Mouse (Mus musculus): Measurements from ENCODE around the gene Adora2a. TPM values are rescaled to one million over a fixed set of nuclear protein-coding genes. Genes with fewer than 3 reads are reported as not detected.
A peak's percentile ranks its signal among the peaks of the same experiment; 100 is the strongest.
"Not testable (repeated sequence)": the region's sequence is repeated elsewhere in the genome, so short reads cannot be mapped to it uniquely, and the experiment has no call there.

Gene Adora2a
- polyA plus RNA-seq, 1 experiment from 2014 or later = 3.8 TPM

- H3K36me3 ChIP-seq (replicated peaks); H3K4me2 ChIP-seq; H3K9me3 ChIP-seq; H3K27me3 ChIP-seq (replicated peaks); H3K4me1 ChIP-seq; H3K9ac ChIP-seq; H3K4me3 ChIP-seq: not testable (repeated sequence)
- WGBS = 7% methylated on average over 1 of the region's 1 CpGs
- peak; percentile 85 for ATAC-seq (replicated peaks)
- peak overlapping the region; percentile 40; the same call in 1 of the 2 replicates for H3K27ac ChIP-seq
These were observed 47.6 kb downstream of the Adora2a start for GRCm38 (mm10) chr10:75364214-75364690.

GRCm38 (mm10) chr10:75364796-75365195 is 48.1 kb downstream of the Adora2a start:
- H3K9ac ChIP-seq = no peak overlapping the region
- WGBS = 75% methylated on average over 9 of the region's 9 CpGs

GRCm38 (mm10) chr10:75365231-75365633 is 48.6 kb downstream of the Adora2a start:
- Histone ChIP-seq H3K4me2 (peak overlapping the region; percentile 15; the same call in 1 of the 2 replicates), H3K4me3 (peak overlapping the region; percentile 20; the same call in 1 of the 2 replicates), H3K36me3 (replicated peaks) (no peaks in the 10 kb centered on the region), H3K9ac (no peak overlapping the region), H3K27ac (no peak overlapping the region), H3K9me3 (no peaks in the 10 kb centered on the region), H3K4me1 (peaks cover 9% of the 10 kb centered on the region; the same call in 1 of the 2 replicates), H3K27me3 (replicated peaks) (no peaks in the 10 kb centered on the region)
- 51% methylated on average over 6 of the region's 6 CpGs for WGBS
- ATAC-seq (replicated peaks) = peak; percentile 30; the same call in 1 of the 2 replicates

More at GRCm38 (mm10) chr10:75364796-75365195, 48.1 kb downstream of the Adora2a start:
- Histone ChIP-seq H3K27me3 (replicated peaks) (no peaks in the 10 kb centered on the region), H3K4me1 (peaks cover 9% of the 10 kb centered on the region; the same call in 1 of the 2 replicates), H3K27ac (peak overlapping the region; percentile 40; the same call in 1 of the 2 replicates), H3K4me3 (no peak overlapping the region), H3K4me2 (no peak overlapping the region), H3K36me3 (replicated peaks) (no peaks in the 10 kb centered on the region), H3K9me3 (no peaks in the 10 kb centered on the region)
- ATAC-seq (replicated peaks) = no peak

GRCm38 (mm10) chr10:75373655-75374351 is 57.1 kb downstream of the Adora2a start:
- not testable (repeated sequence) for ATAC-seq (replicated peaks); H3K27ac ChIP-seq; H3K27me3 ChIP-seq (replicated peaks); H3K4me3 ChIP-seq; H3K36me3 ChIP-seq (replicated peaks); H3K9ac ChIP-seq; H3K9me3 ChIP-seq; H3K4me1 ChIP-seq; H3K4me2 ChIP-seq
- 78% methylated on average over 15 of the region's 19 CpGs for WGBS

- H3K27ac ChIP-seq = no peak overlapping the region
- no peak overlapping the region for H3K4me2 ChIP-seq
- H3K36me3 ChIP-seq (replicated peaks) = no peaks in the 10 kb centered on the region
- H3K4me1 ChIP-seq = no peaks in the 10 kb centered on the region
- H3K9ac ChIP-seq = no peak overlapping the region
- 89% methylated on average over 10 of the region's 10 CpGs for WGBS
- H3K4me3 ChIP-seq = no peak overlapping the region
- 0 out of 2 replicates have a peak, but pooled peaks cover 2% of the 10 kb centered on the region for H3K9me3 ChIP-seq
- no peak for ATAC-seq (replicated peaks)
- H3K27me3 ChIP-seq (replicated peaks) = no peaks in the 10 kb centered on the region
These were observed 62.0 kb downstream of the Adora2a start for GRCm38 (mm10) chr10:75378688-75379087.

Other genes starting within 250 kb of the Adora2a start
- gene Specc1l, start 104.8 kb upstream of the Adora2a start, polyA plus RNA-seq (2015; fragmentation: Nextera tagmentation; extraction: Ambion mirVana) = 34.6 and 37.2 TPM in 2 replicates
- 0.28 and 0.51 TPM in 2 replicates for gene Upb1, start 84.2 kb downstream of the Adora2a start, polyA plus RNA-seq (2015; fragmentation: Nextera tagmentation; extraction: Ambion mirVana)
- 122 and 127 TPM in 2 replicates for gene Snrpd3, start 200.7 kb downstream of the Adora2a start, polyA plus RNA-seq (2015; fragmentation: Nextera tagmentation; extraction: Ambion mirVana)
- 22.3 and 24.4 TPM in 2 replicates for gene Gucd1, start 201.1 kb downstream of the Adora2a start, polyA plus RNA-seq (2015; fragmentation: Nextera tagmentation; extraction: Ambion mirVana)
- gene Lrrc75b, start 243.5 kb downstream of the Adora2a start, polyA plus RNA-seq (2015; fragmentation: Nextera tagmentation; extraction: Ambion mirVana) = 41.0 and 44.8 TPM in 2 replicates
- 1.2 and 1.7 TPM in 2 replicates for gene Ggt1, start 244.7 kb downstream of the Adora2a start, polyA plus RNA-seq (2015; fragmentation: Nextera tagmentation; extraction: Ambion mirVana)

Data from midbrain, embryonic 15.5 days (tissue).